Mouse (Mus musculus) megakaryocyte, embryonic 14.5 days (primary cell): Measurements from ENCODE around the gene Abcc4.

ENCODE experiments used
- FLI1 ChIP-seq: IDR thresholded peaks from 2 replicates; pipeline ENCODE4 v1.6.1; 2012; ENCODE audit warnings: low read length, inconsistent platforms, mixed read lengths
- GATA1 ChIP-seq: IDR thresholded peaks from 3 replicates; pipeline ENCODE4 v1.6.1; 2012; ENCODE audit warnings: mixed read lengths, low read length, inconsistent platforms, borderline replicate concordance

- TF ChIP-seq GATA1 (no peak), FLI1 (no peak)
Observed at GRCm38 (mm10) chr14:118491300-118491699, 214.7 kb downstream of the Abcc4 start.
